Mouse (Mus musculus) kidney, adult 8-10 months (tissue): ENCODE results near the gene Ugt1a9.
A peak's percentile ranks its signal among the peaks of the same experiment; 100 is the strongest.
"Not testable (repeated sequence)": the region's sequence is repeated elsewhere in the genome, so short reads cannot be mapped to it uniquely, and the experiment has no call there.

ENCODE experiments used
- DNase-seq, 2 experiments: peaks; one replicate each; pipeline ENCODE4 v3.0.0; 2022

Ugt1a9 gene

GRCm38 (mm10) chr1:88223591-88223990 lies 153.0 kb downstream of the Ugt1a9 start:
- DNase-seq: no peak

DNA sequence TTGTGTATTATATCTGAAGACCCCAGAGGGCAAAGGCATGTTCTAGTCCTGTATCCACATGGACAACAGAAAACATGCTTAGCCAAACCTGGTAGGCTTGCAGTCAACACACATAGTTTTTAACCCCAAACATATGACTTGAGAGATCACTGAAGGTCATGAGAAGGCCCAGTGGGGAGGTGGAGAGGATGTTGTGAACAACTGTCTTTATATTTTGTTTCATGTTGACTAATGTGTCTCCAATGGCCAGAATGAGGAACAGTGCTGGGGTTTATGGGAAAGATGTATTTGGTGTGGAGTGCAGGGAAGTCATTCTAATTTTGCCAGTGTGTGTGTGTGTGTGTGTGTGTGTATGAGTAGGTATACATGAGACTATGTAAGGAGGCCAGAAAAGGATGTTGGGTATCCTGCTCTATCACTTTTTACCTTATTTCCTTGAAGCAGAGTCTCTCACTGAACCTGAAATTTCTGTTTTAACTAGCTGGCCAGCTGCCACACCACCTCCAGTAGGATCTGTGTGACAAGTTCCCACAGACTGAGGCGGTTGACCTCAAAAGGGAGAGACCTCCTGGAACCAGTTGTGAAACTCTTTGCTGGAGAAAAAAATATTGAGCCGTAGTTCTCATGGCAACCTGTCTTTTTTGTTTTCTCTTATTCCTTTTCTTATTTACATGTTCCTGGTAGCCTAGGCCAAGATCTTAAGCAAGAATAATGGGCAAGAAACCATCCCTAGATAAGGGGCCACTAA lies 153.6 kb downstream of the Ugt1a9 start:
- DNase-seq: peak in 1 of 2 experiments; percentile 55

GRCm38 (mm10) chr1:88225301-88225700 lies 154.7 kb downstream of the Ugt1a9 start:
- DNase-seq: not testable (repeated sequence)

DNA sequence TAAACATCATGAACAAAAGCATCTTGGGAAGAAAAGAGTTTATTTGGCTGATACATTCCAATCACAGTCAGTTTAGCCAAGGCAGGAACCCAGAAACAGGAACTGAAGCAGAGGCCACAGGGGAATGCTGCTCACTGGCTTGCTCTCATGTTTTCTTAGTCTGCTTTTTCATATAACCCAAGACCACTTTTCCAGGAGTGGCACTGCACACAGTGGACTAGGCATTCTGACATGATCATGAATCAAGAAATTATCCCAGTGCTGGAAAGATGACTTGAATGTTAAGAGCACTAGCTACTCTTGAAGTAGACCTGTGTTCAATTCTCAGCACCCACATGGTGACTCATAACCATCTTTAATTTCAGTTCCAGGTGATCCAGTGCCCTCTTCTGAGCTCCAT lies 155.1 kb downstream of the Ugt1a9 start:
- no peak for DNase-seq

GRCm38 (mm10) chr1:88226670-88227379 lies 156.2 kb downstream of the Ugt1a9 start, which contains the start of gene Mroh2a:
Gene Mroh2a (plus strand): TSS chr1:88226986.
- peak in 1 of 2 experiments; percentile 4 for DNase-seq

- DNase-seq: peak in 1 of 2 experiments; percentile 2
Measured at GRCm38 (mm10) chr1:88227482-88227881, 156.9 kb downstream of the Ugt1a9 start.

DNA sequence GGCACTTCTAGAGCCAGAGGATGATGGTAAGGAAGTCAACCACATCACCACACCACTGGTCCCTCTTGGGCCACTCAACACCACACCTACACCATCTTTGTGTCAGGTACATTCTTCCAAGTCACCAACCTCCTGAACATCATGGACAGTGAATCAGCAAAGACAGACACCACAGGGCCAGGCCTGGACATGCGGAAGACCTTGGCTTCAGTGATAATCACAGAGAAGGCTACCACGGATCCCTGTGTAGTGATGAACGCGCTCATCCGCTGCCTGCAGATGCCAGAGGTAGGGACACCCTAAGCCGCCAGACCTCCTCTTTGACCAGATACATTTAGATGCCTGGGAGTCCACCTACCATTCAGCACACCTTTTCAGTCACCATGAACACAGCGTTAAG lies 157.5 kb downstream of the Ugt1a9 start:
- DNase-seq: peak in 1 of 2 experiments; percentile 1

GRCm38 (mm10) chr1:88229566-88229965 lies 159.0 kb downstream of the Ugt1a9 start:
- no peak for DNase-seq

GRCm38 (mm10) chr1:88229986-88230385 lies 159.4 kb downstream of the Ugt1a9 start:
- no peak for DNase-seq

DNA sequence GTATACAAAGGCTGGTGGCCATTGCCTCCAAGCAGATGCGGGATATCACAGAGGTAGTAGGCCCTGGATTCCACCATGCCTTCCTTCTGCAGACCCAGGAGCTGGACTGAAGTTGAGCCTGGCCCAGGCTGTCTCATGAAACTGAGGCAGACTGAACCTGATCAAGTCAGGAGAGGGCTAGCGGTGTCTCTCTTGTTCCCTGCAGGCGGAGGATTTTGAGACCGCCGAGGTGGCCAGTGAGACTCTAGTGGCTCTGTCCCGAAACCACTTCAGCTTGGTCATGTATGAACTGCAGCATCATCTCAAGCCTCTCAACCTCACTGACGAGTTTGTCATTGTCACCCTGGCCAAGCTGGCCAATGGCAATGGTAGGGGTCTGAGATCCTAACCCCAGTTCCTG lies 159.8 kb downstream of the Ugt1a9 start:
- no peak for DNase-seq

- DNase-seq: no peak
Measured at GRCm38 (mm10) chr1:88230981-88231802, 160.6 kb downstream of the Ugt1a9 start.

DNA sequence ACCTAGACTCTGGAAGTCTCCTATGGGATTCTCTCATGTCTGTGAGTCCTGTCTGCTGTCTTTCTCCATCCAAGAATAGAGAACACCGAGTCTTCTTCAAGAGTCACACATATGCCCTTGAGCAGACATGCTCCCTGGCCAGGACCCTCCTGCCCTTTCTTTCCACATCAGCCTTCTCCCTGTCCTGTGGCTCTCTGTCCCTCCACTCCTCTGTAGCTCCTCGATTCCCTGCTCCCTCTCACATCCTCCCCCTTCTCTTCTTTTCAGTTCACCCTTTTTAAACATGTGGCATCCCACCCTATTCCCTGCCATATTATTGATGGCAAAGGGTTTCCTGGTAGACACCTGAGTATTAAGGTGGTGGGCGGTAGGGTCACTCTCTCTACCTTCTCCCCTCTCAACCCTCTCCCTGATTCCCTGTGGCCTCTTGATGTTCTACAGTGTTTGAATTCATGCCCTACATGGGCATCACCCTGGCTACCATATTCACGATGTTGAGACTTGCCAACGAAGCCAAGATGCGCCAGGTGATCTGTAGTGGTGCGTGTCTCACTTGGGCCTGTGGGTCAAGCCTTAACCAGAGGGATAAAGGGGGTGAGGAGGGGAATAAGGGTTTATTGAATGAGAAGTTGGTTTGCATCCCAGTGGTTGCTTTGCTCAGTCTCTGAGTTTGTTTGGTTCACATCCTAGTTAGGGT lies 161.4 kb downstream of the Ugt1a9 start:
- DNase-seq: no peak

- no peak for DNase-seq
Measured at GRCm38 (mm10) chr1:88232664-88233380, 162.2 kb downstream of the Ugt1a9 start.

- no peak for DNase-seq
Measured at GRCm38 (mm10) chr1:88233421-88234247, 163.0 kb downstream of the Ugt1a9 start.

- no peak for DNase-seq
Measured at GRCm38 (mm10) chr1:88234248-88234610, 163.6 kb downstream of the Ugt1a9 start.

DNA sequence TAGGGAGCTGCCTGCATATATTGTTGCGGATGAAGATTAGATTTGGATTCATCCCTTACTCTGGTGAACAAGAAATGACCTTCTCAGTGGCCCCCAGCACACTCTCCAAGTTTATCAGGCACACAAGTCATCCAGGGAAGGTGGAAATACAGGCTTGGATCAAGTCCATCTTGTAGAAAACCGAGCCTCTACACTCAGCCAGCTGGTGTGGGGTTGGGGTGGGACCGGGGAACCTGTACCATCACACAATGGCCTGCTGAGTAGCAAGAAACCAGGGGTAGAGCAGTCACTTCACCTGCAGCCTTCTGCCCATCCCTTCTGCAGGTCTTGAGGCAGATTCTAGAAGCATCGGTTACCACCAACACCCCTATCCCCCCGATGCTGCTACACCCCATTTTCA lies 164.0 kb downstream of the Ugt1a9 start:
- no peak for DNase-seq

DNA sequence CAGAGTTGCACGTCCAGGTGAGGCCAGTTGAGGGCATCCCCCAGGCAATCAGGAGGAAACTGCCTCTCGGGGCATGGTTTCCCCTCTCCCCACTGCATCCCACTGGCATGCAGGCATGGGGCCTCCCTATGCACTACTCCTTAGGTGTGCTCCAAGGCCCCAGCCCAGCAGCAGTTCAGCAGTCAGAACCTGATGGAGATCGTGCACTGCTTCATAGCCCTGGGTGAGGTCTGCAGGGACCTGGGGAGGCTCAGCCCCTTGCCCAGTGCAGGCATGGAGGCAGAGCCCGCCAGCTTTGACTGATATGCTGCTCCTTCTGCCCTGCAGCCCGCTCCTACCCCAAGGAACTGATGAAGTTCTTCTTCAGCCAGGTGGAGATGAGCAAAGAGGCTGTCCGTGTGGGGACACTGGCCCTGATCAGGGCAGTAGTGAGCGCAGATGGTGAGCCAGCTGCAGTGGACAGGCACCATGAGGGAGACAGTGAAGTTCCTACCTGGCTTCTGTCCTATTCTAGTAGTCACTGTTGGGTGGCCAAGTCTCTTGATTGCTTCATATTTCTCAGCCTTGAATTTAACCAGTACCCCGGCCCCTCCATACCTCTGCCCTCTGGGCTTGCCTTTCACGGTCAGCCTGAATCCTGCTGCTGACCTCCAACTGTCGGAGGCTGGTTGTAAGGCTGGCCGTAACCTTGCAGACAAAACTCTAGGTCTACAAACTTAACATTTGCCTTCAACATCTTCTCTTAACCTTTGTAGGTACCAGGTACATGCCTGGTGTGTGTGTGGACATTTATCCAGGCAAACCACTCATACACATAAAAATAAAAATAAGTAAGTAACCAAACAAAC lies 164.7 kb downstream of the Ugt1a9 start:
- no peak for DNase-seq

DNA sequence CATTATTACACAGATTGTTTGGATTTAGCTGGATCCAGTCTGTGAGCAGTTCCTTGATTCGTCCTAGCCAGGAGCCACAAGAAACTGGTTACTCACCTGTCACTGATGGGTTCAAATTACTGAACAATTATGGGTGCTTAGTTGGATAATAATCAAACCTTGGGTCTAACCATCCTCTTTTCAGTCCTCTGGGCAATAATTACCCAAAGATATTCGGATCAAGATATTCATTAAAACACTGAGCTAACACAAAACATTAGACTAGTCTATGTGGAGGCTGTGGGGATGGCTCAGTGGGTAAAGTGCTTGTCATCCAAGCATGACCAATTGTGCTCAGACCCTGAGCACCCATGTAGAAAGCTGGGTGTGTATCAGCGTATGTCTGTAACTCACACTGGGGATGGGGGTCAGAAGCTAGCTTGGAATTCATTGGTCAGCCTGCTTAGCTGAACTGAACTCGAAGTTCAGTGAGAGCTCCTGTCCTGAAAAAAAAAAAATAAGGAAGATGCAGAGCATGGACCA lies 165.4 kb downstream of the Ugt1a9 start:
- peak; percentile 62 to 78 for DNase-seq

DNA sequence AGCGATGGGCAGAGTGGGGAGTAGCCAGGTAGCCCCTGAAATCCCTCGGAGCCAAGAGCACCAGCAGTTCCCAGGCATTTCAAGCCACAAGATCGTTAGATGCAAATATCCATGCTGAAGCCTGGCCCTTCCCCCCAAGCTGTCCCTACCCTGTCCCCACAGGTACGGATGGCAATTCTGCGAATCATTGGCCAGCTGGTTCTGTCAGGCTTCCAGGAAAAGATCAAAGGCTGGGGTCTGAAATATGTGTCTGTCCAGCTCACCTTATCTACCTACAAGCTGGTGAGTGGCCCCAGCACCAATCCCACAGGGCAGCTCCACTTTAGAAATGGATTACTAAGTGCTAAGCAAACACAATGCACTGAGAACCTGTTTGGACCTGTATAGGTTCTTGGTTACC lies 166.7 kb downstream of the Ugt1a9 start:
- no peak for DNase-seq

- no peak for DNase-seq
Measured at GRCm38 (mm10) chr1:88238771-88239170, 168.2 kb downstream of the Ugt1a9 start.
